Mouse (Mus musculus) cerebellum, adult 2 months (tissue): Measurements from ENCODE around the gene Gap43.

Experiments
- CTCF ChIP-seq: fragments of 200-500 bp; IDR thresholded peaks from 2 replicates; pipeline ENCODE4 v1.5.1; 2011; ENCODE audit warnings: low read depth, mild to moderate bottlenecking, control low read depth, low read length, moderate library complexity, borderline replicate concordance; ENCODE audit not compliant: insufficient read depth
- POLR2A ChIP-seq: fragments of 200-500 bp; IDR thresholded peaks from 2 replicates; pipeline ENCODE4 v1.6.1; 2011; ENCODE audit warnings: low read length, control low read depth, borderline replicate concordance; ENCODE audit not compliant: insufficient read depth

DNA sequence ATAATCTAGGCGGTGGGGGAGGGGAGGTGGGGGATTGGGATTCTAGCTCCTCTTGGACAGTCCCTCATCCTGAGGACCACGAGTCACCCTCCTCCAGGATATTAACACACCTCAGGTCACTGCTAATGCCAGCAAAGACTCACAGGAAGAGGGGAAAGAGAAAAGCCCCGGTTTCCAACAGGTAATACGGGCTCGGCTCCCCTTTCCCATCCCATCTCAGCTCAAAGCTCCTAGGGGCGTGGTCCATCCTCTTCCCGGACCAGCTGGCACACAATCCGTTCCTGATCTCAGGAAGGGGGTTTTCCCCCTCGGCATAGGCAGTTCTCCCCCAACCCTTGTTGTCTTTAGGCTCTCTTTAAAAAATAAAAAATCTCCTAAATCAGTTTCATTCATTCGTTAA lies 939 bp downstream of the Gap43 start:
- TF ChIP-seq POLR2A (peak; percentile 23; the same call in 1 of the 2 replicates), CTCF (no peak)
